Mouse (Mus musculus) ES-E14 (cell line): ENCODE results near the gene Sun1. TPM values are rescaled to one million over a fixed set of nuclear protein-coding genes. Genes with fewer than 3 reads are reported as not detected.

Source experiments
- DNase-seq: peaks from one replicate; pipeline ENCODE4 v3.0.0-alpha.2; 2013; ENCODE audit warnings: low read depth, low spot score
- H3K27ac ChIP-seq: 2 replicates; pipeline ENCODE4 v1.5.1; 2012; ENCODE audit warnings: low read depth, mild to moderate bottlenecking, low read length, moderate library complexity, mixed read lengths; ENCODE audit not compliant: poor library complexity, insufficient read depth, severe bottlenecking
- H3K36me3 ChIP-seq: 2 replicates; pipeline ENCODE4 v1.6.1; 2012; ENCODE audit warnings: mild to moderate bottlenecking, low read length, moderate library complexity, mixed read lengths; ENCODE audit not compliant: control insufficient read depth, poor library complexity, insufficient read depth, severe bottlenecking
- H3K4me1 ChIP-seq, 2 experiments: fragments of 150-350 bp in 1 of 2; sonication (generic) in 1 of 2; 2 replicates each; pipeline ENCODE4 v1.6.1; 2012; ENCODE audit warnings: low read length in 2 of 2, mild to moderate bottlenecking in 1 of 2, mixed read lengths in 1 of 2; ENCODE audit not compliant: control insufficient read depth in 2 of 2, insufficient read depth in 2 of 2, poor library complexity in 1 of 2
- H3K4me3 ChIP-seq, 2 experiments: fragments of 150-350 bp in 1 of 2; sonication (generic) in 1 of 2; 2 replicates each; pipeline ENCODE4 v1.5.1; 2012; ENCODE audit warnings: low read length in 2 of 2, low read depth in 1 of 2, mild to moderate bottlenecking in 1 of 2, mixed read lengths in 1 of 2; ENCODE audit not compliant: insufficient read depth in 1 of 2, poor library complexity in 1 of 2, severe bottlenecking in 1 of 2
- H3K9ac ChIP-seq: 2 replicates; pipeline ENCODE4 v1.6.1; 2012; ENCODE audit warnings: low read depth, mild to moderate bottlenecking, low read length, mixed read lengths; ENCODE audit not compliant: poor library complexity, insufficient read depth, severe bottlenecking
- H3K9me3 ChIP-seq: fragments of 150-350 bp; sonication (generic); 2 replicates; pipeline ENCODE4 v1.6.1; 2012; ENCODE audit warnings: low read depth, mild to moderate bottlenecking, low read length; ENCODE audit not compliant: control insufficient read depth, insufficient read depth
- CHD2 ChIP-seq: IDR thresholded peaks from 2 replicates; pipeline ENCODE4 v1.6.1; 2014; ENCODE audit warnings: mild to moderate bottlenecking, low read depth, low read length, inconsistent platforms
- HCFC1 ChIP-seq: IDR thresholded peaks from 2 replicates; pipeline ENCODE4 v1.6.1; 2012; ENCODE audit warnings: low read length, inconsistent platforms, borderline replicate concordance; ENCODE audit not compliant: insufficient read depth
- MAFK ChIP-seq: IDR thresholded peaks from 2 replicates; pipeline ENCODE4 v1.6.1; 2014; ENCODE audit warnings: mild to moderate bottlenecking, low read depth, low read length, inconsistent platforms; ENCODE audit not compliant: insufficient read depth
- ZC3H11A ChIP-seq: IDR thresholded peaks from 2 replicates; pipeline ENCODE4 v1.6.1; 2012; ENCODE audit warnings: low read depth, mild to moderate bottlenecking, inconsistent platforms, low read length, borderline replicate concordance
- ZNF384 ChIP-seq: IDR thresholded peaks from 2 replicates; pipeline ENCODE4 v1.6.1; 2012; ENCODE audit warnings: low read depth, low read length, inconsistent platforms
- in situ Hi-C, 2 experiments: fragments of 600-800 bp; cut with MboI; formaldehyde crosslinking; loops; one replicate each; pipeline ENCODE4 v1.15.1; 2025; ENCODE audit warnings: low sequenced_read_pairs in 2 of 2, inconsistent platforms in 1 of 2; ENCODE audit not compliant: unreplicated experiment in 2 of 2
- total RNA-seq: library from RNA; depleted of rRNA; stranded (reverse); fragments of 300-350 nt; gene quantifications from 2 replicates; pipeline ENCODE4 v1.2.3, GENCODE M21; 2012

The Sun1 gene
- total RNA-seq, 1 experiment, result 183 TPM

DNA sequence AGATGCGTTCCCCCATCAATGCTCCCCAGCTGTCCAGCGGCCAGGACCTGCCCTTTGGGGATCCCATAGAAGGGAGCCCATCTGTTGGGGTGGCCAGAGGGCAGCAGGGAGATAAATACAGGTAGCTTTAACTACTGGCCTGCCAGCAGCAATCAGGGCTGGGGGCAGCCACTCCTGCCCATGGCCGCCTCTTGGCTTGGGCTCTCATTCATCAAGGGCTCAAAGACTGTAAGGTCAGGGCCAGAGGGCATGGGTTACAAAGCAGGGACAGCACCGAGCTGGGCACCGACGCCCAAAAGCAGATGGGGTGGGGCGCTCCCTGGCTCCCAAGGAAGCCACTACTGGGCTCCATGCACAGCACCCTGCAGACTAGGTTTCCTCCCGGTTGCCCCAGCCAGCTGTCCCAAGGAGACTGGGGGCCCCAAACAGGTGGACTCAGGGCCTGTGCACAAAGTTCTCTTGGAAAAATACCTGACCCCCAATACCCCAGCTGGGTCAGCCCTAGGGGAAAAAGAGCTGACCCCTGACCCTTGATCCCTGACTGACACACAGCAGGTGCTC lies 71.6 kb downstream of the Sun1 start:
- TF ChIP-seq CHD2, result no peak
- no peak for TF ChIP-seq ZC3H11A
- TF ChIP-seq MAFK, result no peak
- TF ChIP-seq ZNF384, result no peak
- no peak for TF ChIP-seq HCFC1
- H3K9me3 ChIP-seq, result no peaks in the 10 kb centered on the region
- no peak overlapping the region for H3K4me3 ChIP-seq
- H3K36me3 ChIP-seq, result peaks cover 32% of the 10 kb centered on the region
- peaks cover 0 to 13% of the 10 kb centered on the region in 2 experiments; a peak in 1 of 4 replicates for H3K4me1 ChIP-seq
- no peak for DNase-seq
- in situ Hi-C loops, result no loop called here
- no peak overlapping the region for H3K9ac ChIP-seq
- no peak overlapping the region for H3K27ac ChIP-seq

DNA sequence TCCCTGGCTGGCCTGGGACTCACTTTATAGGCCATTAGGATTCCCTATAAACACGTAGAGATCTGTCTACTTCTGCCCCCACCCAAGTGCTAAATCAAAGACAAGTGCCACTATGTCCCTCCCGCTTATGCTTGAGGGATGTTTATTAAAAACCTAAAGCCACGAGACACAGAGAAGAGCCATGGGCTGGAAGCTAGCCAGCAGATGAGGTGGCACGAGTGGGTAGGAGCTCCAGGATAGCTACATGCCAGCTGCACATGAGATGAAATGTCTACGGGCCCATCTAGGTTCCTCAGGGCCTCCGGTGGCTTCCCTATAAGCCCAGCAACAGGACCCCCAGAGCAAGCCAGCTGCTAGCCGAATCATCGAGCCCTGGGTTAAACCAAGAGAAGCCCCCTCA lies 76.8 kb downstream of the Sun1 start:
- in situ Hi-C loops, result no loop called here
- no peak overlapping the region for H3K27ac ChIP-seq
- TF ChIP-seq ZC3H11A (no peak), HCFC1 (no peak), ZNF384 (no peak), MAFK (no peak), CHD2 (no peak)
- peaks cover 0 to 20% of the 10 kb centered on the region in 2 experiments; a peak in 1 of 4 replicates for H3K4me1 ChIP-seq
- peaks cover 11% of the 10 kb centered on the region; the same call in 1 of the 2 replicates for H3K36me3 ChIP-seq
- H3K9ac ChIP-seq, result no peak overlapping the region
- no peak for DNase-seq
- H3K4me3 ChIP-seq, result no peak overlapping the region
- H3K9me3 ChIP-seq, result no peaks in the 10 kb centered on the region

DNA sequence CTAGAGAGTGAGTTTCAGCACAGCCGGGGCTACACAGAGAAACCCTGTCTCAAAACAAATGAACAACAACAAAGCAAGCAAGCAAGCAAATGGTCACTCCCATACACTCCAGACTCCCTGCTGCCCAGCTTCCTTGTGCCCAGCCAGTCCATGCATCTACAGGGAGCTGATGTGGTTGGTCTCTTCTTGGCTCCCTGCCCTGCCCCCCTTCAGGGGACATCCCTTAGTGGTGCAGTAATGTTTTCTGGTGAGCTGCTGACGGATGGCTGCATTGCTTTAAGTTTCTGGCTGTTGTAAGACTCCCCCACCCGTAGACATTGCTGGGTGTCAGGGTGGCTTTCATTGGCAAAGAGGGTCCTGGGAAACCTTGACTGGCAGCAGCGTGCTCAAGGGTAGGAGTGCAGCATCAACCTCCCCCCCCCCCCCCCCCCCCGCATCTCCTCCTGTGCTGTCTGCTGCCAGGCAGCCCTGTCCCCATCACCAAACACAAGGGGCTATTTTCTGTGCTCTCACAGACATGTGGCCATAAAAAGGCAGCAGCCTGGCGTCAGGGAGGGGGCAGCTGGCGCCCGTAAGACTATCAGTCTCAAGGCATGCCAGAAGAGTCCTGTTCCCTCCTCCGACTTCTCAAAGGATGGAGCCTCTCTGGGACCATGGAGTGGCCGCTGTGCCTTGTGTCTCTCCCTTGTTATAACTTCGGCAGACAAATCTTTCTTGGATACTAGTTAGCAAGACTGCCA lies 81.1 kb downstream of the Sun1 start:
- Histone ChIP-seq H3K9me3 (no peaks in the 10 kb centered on the region), H3K4me1 (peaks cover 0 to 28% of the 10 kb centered on the region in 2 experiments; a peak in 2 of 4 replicates), H3K9ac (no peak overlapping the region; the same call in 1 of the 2 replicates), H3K27ac (no peak overlapping the region), H3K4me3 (no peak overlapping the region), H3K36me3 (peaks cover 15% of the 10 kb centered on the region; the same call in 1 of the 2 replicates)
- in situ Hi-C loops, result no loop called here
- DNase-seq, result no peak
- no peak for TF ChIP-seq ZNF384
- no peak for TF ChIP-seq MAFK
- TF ChIP-seq CHD2, result no peak
- TF ChIP-seq HCFC1, result no peak
- no peak for TF ChIP-seq ZC3H11A

DNA sequence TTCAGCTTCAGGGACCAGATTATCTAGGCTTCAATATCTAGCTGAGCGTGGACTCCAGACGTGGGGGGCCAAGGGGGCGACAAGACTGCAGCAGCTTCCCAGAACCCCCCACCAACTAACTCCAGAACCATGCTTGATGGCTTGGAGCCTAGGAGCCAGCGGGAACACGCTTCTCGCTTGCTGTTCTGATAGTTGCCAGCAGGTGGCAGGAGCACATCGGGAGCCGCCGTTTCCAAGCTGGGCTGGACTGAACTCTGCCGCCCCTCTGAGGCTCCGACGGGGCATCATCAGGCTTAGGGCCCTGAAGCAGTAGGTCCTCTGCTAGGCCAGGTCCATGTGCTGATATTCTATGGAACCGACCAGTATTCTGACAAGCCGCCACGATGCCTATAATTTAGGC lies 81.8 kb downstream of the Sun1 start:
- Histone ChIP-seq H3K4me3 (no peak overlapping the region), H3K9ac (no peak overlapping the region), H3K9me3 (no peaks in the 10 kb centered on the region), H3K27ac (no peak overlapping the region), H3K4me1 (peaks cover 0 to 30% of the 10 kb centered on the region in 2 experiments; a peak in 2 of 4 replicates), H3K36me3 (peaks cover 13% of the 10 kb centered on the region; the same call in 1 of the 2 replicates)
- in situ Hi-C loops, result no loop called here
- DNase-seq, result peak; percentile 65
- TF ChIP-seq ZC3H11A (peak; percentile 69), HCFC1 (no peak), ZNF384 (no peak)
